In genomic region chr13:116313636-116314530, GRCm38 (mm10) we compare ENCODE assay signal across 10 mouse cellular contexts. TPM values are rescaled to one million over a fixed set of nuclear protein-coding genes. Genes with fewer than 3 reads are reported as not detected.
DNase-seq lines count a peak whose midpoint lies in the region; ATAC-seq and TF ChIP-seq lines count a peak whose summit lies in the region.
"Had no signal": no experiment of that assay in that cellular context is flagged by ENCODE, and none has a peak within 500 bp of the region (broad histone marks: within the 10 kb centered on the region; RNA-seq: fewer than 3 reads in every experiment).

No protein-coding gene starts in this region.

- H3K4me1 ChIP-seq in heart, embryonic 12.5 days (replicated peaks) = peaks cover 3% of the 10 kb centered on the region; the same call in 1 of the 2 replicates
- peaks cover 2% of the 10 kb centered on the region for H3K4me1 ChIP-seq in ES-Bruce4 (ENCODE audit: control insufficient read depth, insufficient read depth, low read length)
- H3K4me1 ChIP-seq in forebrain, embryonic 10.5 days = peaks cover 31% of the 10 kb centered on the region
- H3K4me1 ChIP-seq in limb, embryonic 14.5 days (ENCODE audit: control insufficient read depth, insufficient read depth, low read length) = no peaks in the 10 kb centered on the region
- no peaks in the 10 kb centered on the region for H3K4me1 ChIP-seq in cerebellum, adult 2 months (ENCODE audit: control insufficient read depth, insufficient read depth, low read length)

- H3K36me3 ChIP-seq in heart, embryonic 12.5 days = no peaks in the 10 kb centered on the region
- H3K36me3 ChIP-seq in ES-Bruce4 (ENCODE audit: control insufficient read depth, insufficient read depth, low read length, poor library complexity, severe bottlenecking) = no peaks in the 10 kb centered on the region
- no peaks in the 10 kb centered on the region for H3K36me3 ChIP-seq in forebrain, embryonic 10.5 days (replicated peaks)
- H3K36me3 ChIP-seq in limb, embryonic 14.5 days (ENCODE audit: control insufficient read depth, insufficient read depth, low read length) = no peaks in the 10 kb centered on the region

- H3K9me3 ChIP-seq in heart, embryonic 12.5 days (replicated peaks) = no peaks in the 10 kb centered on the region
- no peaks in the 10 kb centered on the region for H3K9me3 ChIP-seq in ES-Bruce4 (replicated peaks; ENCODE audit: control insufficient read depth, insufficient read depth, low read length, poor library complexity, severe bottlenecking)
- no peaks in the 10 kb centered on the region for H3K9me3 ChIP-seq in forebrain, embryonic 10.5 days
- no peaks in the 10 kb centered on the region for H3K9me3 ChIP-seq in limb, embryonic 14.5 days (ENCODE audit: control insufficient read depth, low read length)

- H3K9ac ChIP-seq in heart, embryonic 12.5 days = no peak overlapping the region
- H3K9ac ChIP-seq in ES-Bruce4 (ENCODE audit: low read depth, poor library complexity, severe bottlenecking) = no peak overlapping the region
- H3K9ac ChIP-seq in limb, embryonic 14.5 days (ENCODE audit: low read depth, low read length, severe bottlenecking) = no peak overlapping the region

- TF ChIP-seq POLR2A in ES-Bruce4 (IDR thresholded peaks at IDR 0.05; ENCODE audit: insufficient read depth, low read length) = no peak
- no peak for TF ChIP-seq POLR2A in limb, embryonic 14.5 days (IDR thresholded peaks at IDR 0.05; ENCODE audit: borderline replicate concordance, extremely low read depth, insufficient read depth, insufficient read length)
- no peak for TF ChIP-seq POLR2A in cerebellum, adult 2 months (IDR thresholded peaks at IDR 0.05; ENCODE audit: borderline replicate concordance, insufficient read depth, low read length)

- no peak for TF ChIP-seq CTCF in ES-Bruce4 (IDR thresholded peaks at IDR 0.05; ENCODE audit: low read depth, low read length)
- no peak for TF ChIP-seq CTCF in cerebellum, adult 2 months (IDR thresholded peaks at IDR 0.05; ENCODE audit: borderline replicate concordance, insufficient read depth, low read depth, low read length)

- no peak overlapping the region for H3K27ac ChIP-seq in heart, embryonic 12.5 days (ENCODE audit: poor library complexity, severe bottlenecking)
- no peak overlapping the region for H3K27ac ChIP-seq in ES-Bruce4 (ENCODE audit: insufficient read depth, low read length)
- H3K27ac ChIP-seq in forebrain, embryonic 10.5 days = no peak overlapping the region
- no peak overlapping the region for H3K27ac ChIP-seq in limb, embryonic 14.5 days (replicated peaks; ENCODE audit: low read depth, low read length)
- no peak overlapping the region for H3K27ac ChIP-seq in cerebellum, adult 2 months (ENCODE audit: insufficient read depth, low read length)
- H3K27ac ChIP-seq: macrophage had no signal

- intact Hi-C loops in heart, postnatal 36 days (cut with DNase I) = no loop called here

- no peak for ATAC-seq in heart, embryonic 12.5 days (ENCODE audit: insufficient number of reproducible peaks, low FRiP score)
- ATAC-seq in limb, embryonic 14.5 days (ENCODE audit: low FRiP score, low read depth) = no peak

- H3K4me2 ChIP-seq in heart, embryonic 12.5 days = peak overlapping the region; percentile 51
- no peak overlapping the region; the same call in 1 of the 2 replicates for H3K4me2 ChIP-seq in limb, embryonic 14.5 days (replicated peaks; ENCODE audit: low read depth, low read length, severe bottlenecking)

- H3K4me3 ChIP-seq in heart, embryonic 12.5 days = peak overlapping the region; percentile 20
- peak overlapping the region; percentile 14; the same call in 1 of the 2 replicates for H3K4me3 ChIP-seq in ES-Bruce4 (ENCODE audit: low read depth, low read length)
- peak overlapping the region; percentile 25; the same call in 1 of the 2 replicates for H3K4me3 ChIP-seq in forebrain, embryonic 10.5 days
- H3K4me3 ChIP-seq in limb, embryonic 14.5 days (replicated peaks; ENCODE audit: low read length) = peak overlapping the region; percentile 14
- H3K4me3 ChIP-seq in cerebellum, adult 2 months (replicated peaks; ENCODE audit: insufficient read depth, low read depth, low read length) = no peak overlapping the region

- WGBS in heart, embryonic 12.5 days = 3% methylated on average over 28 of the region's 28 CpGs
- under 1% methylated on average over 28 of the region's 28 CpGs for WGBS in forebrain, embryonic 10.5 days
- WGBS in limb, embryonic 14.5 days = 2% methylated on average over 28 of the region's 28 CpGs
- WGBS in cerebellum, adult 2 months = 2% methylated on average over 28 of the region's 28 CpGs

- DNase-seq in heart, postnatal 36 days = no peak
- DNase-seq in forebrain, embryonic 10.5 days (ENCODE audit: extremely low spot score, low spot score) = peak; percentile 48
- no peak for DNase-seq in limb, embryonic 14.5 days (ENCODE audit: low spot score)
- DNase-seq in right cerebral cortex, postnatal 25 days = no peak
- DNase-seq in cerebellum, adult 2 months = no peak
- DNase-seq in yolk sac, embryonic 10.5 days (ENCODE audit: low spot score) = no peak
- DNase-seq: kidney, postnatal 10 days had no signal

- H3K27me3 ChIP-seq in heart, embryonic 12.5 days (replicated peaks) = peaks cover 41% of the 10 kb centered on the region
- H3K27me3 ChIP-seq in ES-Bruce4 (ENCODE audit: control insufficient read depth, insufficient read depth, low read length, poor library complexity, severe bottlenecking) = peaks cover 16% of the 10 kb centered on the region
- H3K27me3 ChIP-seq in forebrain, embryonic 10.5 days (ENCODE audit: poor library complexity, severe bottlenecking) = peaks cover 90% of the 10 kb centered on the region
- H3K27me3 ChIP-seq in limb, embryonic 14.5 days (ENCODE audit: control insufficient read depth, insufficient read depth, low read length) = peaks cover 68% of the 10 kb centered on the region
- H3K27me3 ChIP-seq in cerebellum, adult 2 months (ENCODE audit: control insufficient read depth, insufficient read depth, low read length) = peaks cover 8% of the 10 kb centered on the region; the same call in 1 of the 2 replicates

- TF ChIP-seq EP300 in ES-Bruce4 (IDR thresholded peaks at IDR 0.05; ENCODE audit: insufficient read depth, low read depth, low read length) = no peak

RNA-seq across cellular contexts. Expression of gene Isl1, which starts 4.4 kb away (rescaled TPM):
- polyA plus RNA-seq in heart, embryonic 12.5 days (2016; fragmentation: Nextera tagmentation; extraction: Ambion mirVana) = 5.2 and 5.8 TPM in 2 replicates
- total RNA-seq in heart, postnatal 36 days (2021) = under 1 TPM in 1 of 2 experiments, not detected in 1; 0.53 TPM
- not detected in 2 replicates for polyA plus RNA-seq in ES-Bruce4 (2011; ENCODE audit: insufficient read depth, insufficient read length, low read depth, missing spikeins)
- 9.5 and 9.6 TPM in 2 replicates for polyA plus RNA-seq in forebrain, embryonic 10.5 days (2016; fragmentation: Nextera tagmentation; extraction: Ambion mirVana)
- 3.6 and 4.4 TPM in 2 replicates for polyA plus RNA-seq in limb, embryonic 14.5 days (2012; rRNA removed)
- polyA plus RNA-seq in limb, embryonic 14.5 days (2014; fragmentation: Nextera tagmentation; extraction: Ambion mirVana) = 1.4 and 1.7 TPM in 2 replicates
- polyA plus RNA-seq in cerebellum, adult 2 months (2012; rRNA removed) = 1.00 and 2.4 TPM in 2 replicates
- polyA plus RNA-seq: macrophage had no signal
